Mouse (Mus musculus) liver, embryonic 16.5 days (tissue): Measurements from ENCODE around the gene Ercc1. TPM values are rescaled to one million over a fixed set of nuclear protein-coding genes. Genes with fewer than 3 reads are reported as not detected.

Source experiments
- ATAC-seq: fragments of 200-750 bp; cut with Nextera tagmentation; 2 replicates; pipeline ENCODE4 v1.8.0; 2017; ENCODE audit warnings: low read depth, mild to moderate bottlenecking, moderate number of reproducible peaks, moderate library complexity
- H3K27ac ChIP-seq: fragments of 300-500 bp; sonication (generic); 2 replicates; pipeline ENCODE4 v1.5.1; 2014; ENCODE audit warnings: mild to moderate bottlenecking, low read length
- H3K27me3 ChIP-seq: fragments of 300-500 bp; sonication (generic); 2 replicates; pipeline ENCODE4 v1.6.1; 2014; ENCODE audit warnings: low read depth, low read length, mixed read lengths; ENCODE audit not compliant: control insufficient read depth, insufficient read depth
- H3K36me3 ChIP-seq: fragments of 300-500 bp; sonication (generic); 2 replicates; pipeline ENCODE4 v1.6.1; 2014; ENCODE audit warnings: mild to moderate bottlenecking; ENCODE audit not compliant: control insufficient read depth, insufficient read depth
- H3K4me1 ChIP-seq: fragments of 300-500 bp; sonication (generic); 2 replicates; pipeline ENCODE4 v1.6.1; 2014; ENCODE audit warnings: low read depth, low read length, mixed read lengths; ENCODE audit not compliant: control insufficient read depth
- H3K4me2 ChIP-seq: fragments of 300-500 bp; sonication (generic); 2 replicates; pipeline ENCODE4 v1.6.1; 2014; ENCODE audit warnings: low read depth, low read length, mixed read lengths
- H3K4me3 ChIP-seq: fragments of 300-500 bp; sonication (generic); 2 replicates; pipeline ENCODE4 v1.5.1; 2014; ENCODE audit warnings: low read depth, mild to moderate bottlenecking, low read length
- H3K9ac ChIP-seq: fragments of 300-500 bp; sonication (generic); 2 replicates; pipeline ENCODE4 v1.6.1; 2014; ENCODE audit warnings: low read depth, low read length
- H3K9me3 ChIP-seq: fragments of 300-500 bp; sonication (generic); replicated peaks from 2 replicates; pipeline ENCODE4 v1.6.1; 2016; ENCODE audit warnings: low read length; ENCODE audit not compliant: control insufficient read depth
- WGBS: fragments of 180-500 bp; shearing (Covaris S2); extraction: QIAGEN DNeasy Blood & Tissue Kit; methylation state at CpG from one replicate; pipeline ENCODE4 v1.1.7; 2014; ENCODE audit not compliant: insufficient replicate concordance; 5-methylcytosine and 5-hydroxymethylcytosine counted together
- polyA plus RNA-seq: library from polyadenylated mRNA; unstranded; fragments of >200 nt; fragmentation: Nextera tagmentation; extraction: Ambion mirVana; gene quantifications from 2 replicates; pipeline ENCODE4 v1.2.1, GENCODE M21; 2015

Gene Ercc1
- polyA plus RNA-seq, 1 experiment from 2014 or later = 14.5 TPM

DNA sequence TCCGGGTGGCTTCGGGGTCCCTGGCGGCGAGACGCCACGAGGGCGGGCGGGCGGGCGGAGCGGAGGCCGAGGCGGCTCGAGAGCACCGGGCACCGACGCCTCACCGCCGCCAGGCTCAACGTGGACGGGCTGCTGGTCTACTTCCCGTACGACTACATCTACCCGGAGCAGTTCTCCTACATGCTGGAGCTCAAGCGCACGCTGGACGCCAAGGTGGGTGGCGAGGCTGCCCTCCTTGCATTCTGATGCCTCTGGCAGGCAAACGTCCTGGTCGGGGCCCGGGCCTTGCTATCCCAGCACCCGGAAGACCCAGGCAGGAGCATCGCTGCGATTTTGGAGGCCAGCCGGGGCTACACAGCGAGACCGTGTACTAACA lies 37.6 kb downstream of the Ercc1 start:
- WGBS = under 1% methylated on average over 34 of the region's 37 CpGs
- H3K4me3 ChIP-seq = peak overlapping the region; percentile 85
- H3K36me3 ChIP-seq = peaks cover 4% of the 10 kb centered on the region
- H3K27ac ChIP-seq = no peak overlapping the region
- peak; percentile 57 for ATAC-seq
- peak overlapping the region; percentile 94 for H3K4me2 ChIP-seq
- H3K9me3 ChIP-seq = no peaks in the 10 kb centered on the region
- H3K27me3 ChIP-seq = no peaks in the 10 kb centered on the region
- peaks cover 15% of the 10 kb centered on the region for H3K4me1 ChIP-seq
- H3K9ac ChIP-seq = peak overlapping the region; percentile 76

DNA sequence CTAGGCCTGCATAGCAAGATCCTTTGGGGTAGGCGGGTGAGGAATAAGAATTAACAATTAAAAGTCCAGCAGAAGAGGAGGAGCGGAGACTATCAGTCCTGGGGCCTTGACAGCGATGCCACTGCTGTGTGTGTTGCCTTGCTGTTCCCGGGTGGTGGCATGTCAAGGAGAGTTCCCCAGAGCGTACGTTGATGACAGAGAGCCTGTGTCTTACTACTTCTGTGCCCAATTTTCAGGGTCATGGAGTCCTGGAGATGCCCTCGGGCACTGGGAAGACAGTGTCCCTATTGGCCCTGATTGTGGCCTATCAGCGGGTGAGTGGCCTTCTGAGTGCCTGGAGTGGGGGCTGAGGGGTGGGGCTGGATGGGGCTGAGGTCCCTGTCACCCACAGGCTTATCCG lies 39.1 kb downstream of the Ercc1 start:
- no peak overlapping the region for H3K4me2 ChIP-seq

DNA sequence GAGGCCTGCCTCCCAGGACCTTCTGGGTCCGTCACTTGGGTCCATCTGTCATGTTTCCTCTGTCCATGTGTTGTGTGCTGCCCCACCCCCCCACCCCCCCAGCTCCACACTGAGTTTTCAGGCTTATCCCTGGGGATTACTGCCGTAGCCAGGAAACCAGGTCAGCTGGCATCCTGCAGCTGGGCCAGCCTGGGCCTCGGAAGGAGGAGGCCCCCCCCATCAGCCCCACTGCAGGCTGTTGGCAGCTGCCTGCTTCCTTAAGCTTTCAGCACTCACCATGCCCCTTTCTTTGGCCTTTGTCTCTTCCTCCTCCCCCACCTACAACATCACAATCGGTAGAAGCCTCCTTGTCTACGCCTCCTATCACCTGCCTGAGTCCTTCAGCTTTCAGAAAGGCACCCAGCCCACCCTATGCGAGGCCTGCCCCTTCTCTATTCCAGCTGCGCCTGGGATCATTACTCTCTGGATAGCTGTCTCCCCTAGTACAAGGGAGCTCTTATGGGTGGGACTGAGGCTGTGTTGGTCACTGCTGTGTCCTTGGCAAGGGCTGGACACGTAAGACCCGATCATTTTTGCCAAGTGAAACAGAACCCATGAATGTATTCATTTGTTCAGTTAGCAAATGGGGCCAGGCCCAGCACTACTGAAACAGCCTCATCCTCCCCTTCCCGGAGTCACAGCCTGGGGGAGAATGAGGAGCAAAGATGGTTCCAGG lies 44.3 kb downstream of the Ercc1 start:
- 71% methylated on average over 10 of the region's 10 CpGs for WGBS
- peaks cover 30% of the 10 kb centered on the region for H3K36me3 ChIP-seq

More for the DNA sequence above, 39.1 kb downstream of the Ercc1 start:
- ATAC-seq = no peak
- Histone ChIP-seq H3K4me1 (peaks cover 17% of the 10 kb centered on the region), H3K27ac (no peak overlapping the region), H3K9me3 (no peaks in the 10 kb centered on the region), H3K4me3 (no peak overlapping the region), H3K27me3 (no peaks in the 10 kb centered on the region), H3K9ac (no peak overlapping the region), H3K36me3 (peaks cover 6% of the 10 kb centered on the region)
- 85% methylated on average over 9 of the region's 9 CpGs for WGBS

DNA sequence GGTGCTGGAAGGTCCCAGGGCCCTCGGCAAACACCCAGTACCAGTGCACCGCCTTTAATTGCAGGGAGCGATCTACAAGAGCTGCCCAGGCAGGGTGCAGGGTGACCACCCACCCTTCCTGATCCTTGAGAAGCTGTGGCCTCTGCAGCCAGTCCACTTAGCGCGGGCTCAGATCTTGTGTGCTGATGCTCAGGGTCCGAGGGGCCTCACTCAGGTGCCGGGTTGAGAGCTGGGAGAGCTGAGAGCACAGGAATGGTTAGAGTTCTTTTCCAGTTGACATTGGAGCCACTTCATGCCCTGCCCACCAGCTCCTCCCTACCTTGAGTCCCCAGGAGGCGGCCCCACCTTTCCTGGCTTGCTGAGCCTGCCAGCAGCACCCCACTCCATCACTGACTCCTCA lies 49.9 kb downstream of the Ercc1 start:
- Histone ChIP-seq H3K36me3 (peaks cover 26% of the 10 kb centered on the region), H3K4me3 (no peak overlapping the region), H3K27me3 (peaks cover 6% of the 10 kb centered on the region), H3K27ac (no peak overlapping the region), H3K9ac (no peak overlapping the region), H3K9me3 (no peaks in the 10 kb centered on the region), H3K4me2 (no peak overlapping the region), H3K4me1 (no peaks in the 10 kb centered on the region; the same call in 1 of the 2 replicates)
- no peak for ATAC-seq
- 74% methylated on average over 8 of the region's 8 CpGs for WGBS

More for the DNA sequence above, 44.3 kb downstream of the Ercc1 start:
- ATAC-seq = no peak
- no peak overlapping the region for H3K4me3 ChIP-seq
- H3K27ac ChIP-seq = no peak overlapping the region
- peaks cover 2% of the 10 kb centered on the region; the same call in 1 of the 2 replicates for H3K4me1 ChIP-seq
- no peaks in the 10 kb centered on the region for H3K27me3 ChIP-seq
- no peaks in the 10 kb centered on the region for H3K9me3 ChIP-seq
- H3K4me2 ChIP-seq = no peak overlapping the region
- H3K9ac ChIP-seq = no peak overlapping the region

DNA sequence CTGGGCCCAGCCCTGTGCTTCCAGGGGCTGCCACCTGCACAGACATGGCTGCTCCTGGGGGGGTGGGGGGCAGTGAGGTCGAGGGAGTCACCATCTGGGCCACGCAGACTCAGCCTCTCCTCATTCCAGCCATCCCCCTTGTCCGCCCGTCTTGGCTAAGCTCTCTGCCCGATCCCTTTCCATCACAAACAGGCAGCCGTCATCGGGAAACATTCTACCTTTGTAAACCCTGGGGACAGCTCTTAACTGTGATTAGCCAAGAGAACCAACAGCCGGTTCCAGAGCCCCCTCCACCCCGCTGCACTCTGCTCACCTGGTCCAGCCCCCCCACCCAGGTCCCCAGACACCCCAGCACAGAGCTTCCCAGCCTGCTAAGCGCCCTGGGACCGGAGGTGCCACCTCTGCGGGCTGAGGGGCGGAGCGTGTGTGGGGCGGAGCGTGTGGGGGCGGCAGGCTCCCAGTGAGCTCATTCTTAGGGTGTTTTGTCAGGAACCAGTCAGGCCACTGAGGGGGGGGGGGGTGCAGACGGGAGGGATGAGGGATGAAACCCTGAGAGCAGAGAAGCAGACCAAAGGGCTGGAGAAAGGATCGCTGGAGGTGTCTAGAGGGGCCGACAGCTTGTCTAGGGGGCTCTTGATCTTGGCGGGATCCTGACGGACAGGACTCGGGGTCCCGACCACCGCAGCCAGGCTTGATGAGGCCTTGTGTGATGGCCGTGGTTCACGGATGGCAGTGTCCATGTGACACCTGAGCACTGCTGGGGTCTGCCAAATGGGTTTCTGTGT lies 55.1 kb downstream of the Ercc1 start:
- Histone ChIP-seq H3K36me3 (no peaks in the 10 kb centered on the region), H3K27me3 (peaks cover 43% of the 10 kb centered on the region), H3K4me3 (peak overlapping the region; percentile 21; the same call in 1 of the 2 replicates), H3K27ac (no peak overlapping the region), H3K9ac (no peak overlapping the region), H3K4me1 (peaks cover 15% of the 10 kb centered on the region), H3K4me2 (peak overlapping the region; percentile 49), H3K9me3 (peaks cover 7% of the 10 kb centered on the region)
- 5% methylated on average over 26 of the region's 27 CpGs for WGBS
- ATAC-seq = peak; percentile 27; the same call in 1 of the 2 replicates

DNA sequence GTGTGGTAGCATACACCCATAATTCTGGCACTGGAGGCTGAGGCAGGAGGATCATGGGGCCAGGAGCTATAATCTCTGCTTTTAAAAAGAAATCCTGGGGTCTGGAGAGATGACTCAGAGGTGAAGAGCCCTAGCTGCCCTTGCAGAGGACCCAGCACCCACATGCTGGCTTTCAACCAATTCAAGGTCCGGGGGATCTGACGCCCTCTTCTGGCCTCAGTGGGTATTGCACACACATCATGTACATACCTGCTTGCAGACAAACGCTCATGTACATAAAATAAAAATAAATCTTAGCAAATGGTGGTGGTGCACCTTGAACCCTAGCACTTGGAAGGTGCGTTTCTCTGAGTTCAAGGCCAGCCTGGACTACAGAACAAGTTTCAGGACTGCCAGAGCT lies 56.4 kb downstream of the Ercc1 start:
- WGBS = 70% methylated on average over 4 of the region's 4 CpGs
- Histone ChIP-seq H3K27ac (no peak overlapping the region), H3K27me3 (peaks cover 45% of the 10 kb centered on the region)

DNA sequence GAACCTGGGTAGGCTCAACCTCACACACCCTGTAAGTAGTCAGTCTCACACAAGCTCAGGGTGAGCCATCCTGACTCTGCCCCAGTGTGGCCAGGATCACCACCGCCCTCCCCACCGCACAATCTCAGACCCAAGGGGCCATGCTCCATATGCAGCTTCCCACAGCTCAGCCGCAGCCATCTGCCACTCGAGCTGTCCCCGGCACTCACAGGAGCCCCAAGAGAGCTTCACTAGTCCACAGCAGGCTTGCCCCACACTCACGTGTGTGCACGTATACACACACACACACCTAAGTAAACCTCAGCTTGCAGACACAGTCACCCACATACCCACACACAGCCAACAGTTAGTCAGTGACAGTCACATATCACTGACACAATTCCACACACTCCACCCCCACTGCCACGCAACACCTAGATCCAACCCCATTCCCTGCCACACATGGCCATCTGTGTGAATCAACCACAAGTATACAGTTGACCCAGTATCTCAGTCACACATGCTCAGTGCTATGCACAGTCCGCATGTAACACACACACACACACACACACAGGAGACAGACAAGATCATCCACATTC lies 58.0 kb downstream of the Ercc1 start:
- no peaks in the 10 kb centered on the region for H3K36me3 ChIP-seq
- H3K4me3 ChIP-seq = no peak overlapping the region
- WGBS = 63% methylated on average over 9 of the region's 9 CpGs
- no peak overlapping the region for H3K9ac ChIP-seq
- no peak overlapping the region for H3K27ac ChIP-seq
- H3K4me1 ChIP-seq = peaks cover 15% of the 10 kb centered on the region
- peaks cover 7% of the 10 kb centered on the region for H3K9me3 ChIP-seq
- no peak for ATAC-seq
- H3K27me3 ChIP-seq = peaks cover 45% of the 10 kb centered on the region
- no peak overlapping the region for H3K4me2 ChIP-seq

More for the DNA sequence above, 56.4 kb downstream of the Ercc1 start:
- Histone ChIP-seq H3K36me3 (no peaks in the 10 kb centered on the region), H3K4me3 (no peak overlapping the region), H3K9me3 (peaks cover 7% of the 10 kb centered on the region), H3K4me2 (no peak overlapping the region), H3K4me1 (peaks cover 15% of the 10 kb centered on the region), H3K9ac (no peak overlapping the region)
- ATAC-seq = no peak

DNA sequence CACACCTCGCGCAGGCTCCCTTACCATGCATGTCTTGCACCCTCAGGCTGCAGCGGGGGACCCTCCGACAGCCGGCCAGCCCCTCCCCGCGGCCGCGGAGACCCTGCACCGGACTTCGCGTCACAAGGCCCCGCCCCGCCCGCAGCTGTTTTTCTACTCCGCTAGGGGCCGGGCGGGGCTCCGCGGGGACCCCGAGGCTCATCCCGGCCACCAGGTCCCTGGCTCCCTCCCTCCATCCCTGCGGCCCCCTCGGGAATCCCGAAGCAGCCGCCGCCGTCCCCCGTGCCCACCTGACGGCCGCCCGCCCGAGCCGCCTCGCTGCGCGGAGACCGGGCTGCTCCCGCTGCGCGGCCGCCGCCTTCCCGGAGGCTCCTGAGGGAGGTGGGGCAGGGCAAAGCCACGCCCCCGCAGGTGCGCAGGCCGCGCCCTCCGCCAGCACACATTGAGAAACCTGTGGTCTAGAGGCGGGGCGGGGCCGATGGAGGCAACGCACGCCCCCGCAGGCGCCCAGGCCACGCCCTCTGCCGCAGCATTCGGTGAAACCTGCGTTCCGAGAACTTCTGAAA lies 59.2 kb downstream of the Ercc1 start, which contains the start of gene Klc3:
Klc3 (minus strand) TSS at position 374 of the 566 bp plus-strand sequence.
- H3K27me3 ChIP-seq = peaks cover 45% of the 10 kb centered on the region

More for the DNA sequence above, 59.2 kb downstream of the Ercc1 start, which contains the start of gene Klc3:
- H3K9ac ChIP-seq = peak within 1 kb of the TSS; percentile 20; the same call in 1 of the 2 replicates
- peak; percentile 78 for ATAC-seq
- peaks cover 15% of the 10 kb centered on the region for H3K4me1 ChIP-seq
- H3K36me3 ChIP-seq = no peaks in the 10 kb centered on the region
- peaks cover 7% of the 10 kb centered on the region for H3K9me3 ChIP-seq
- 0% methylated on average over 59 of the region's 62 CpGs for WGBS
- peak within 1 kb of the TSS; percentile 85 for H3K4me2 ChIP-seq
- no peak within 1 kb of the TSS for H3K27ac ChIP-seq
- H3K4me3 ChIP-seq = peak within 1 kb of the TSS; percentile 62
